Mouse (Mus musculus): ENCODE measurements at regions not wholly inside any gene's neighbourhood (a gene's known extent, or its start where the extent isn't known, plus 50 kb on each side); places are given as distances from the start of the nearest gene placed in this dataset.

DNA sequence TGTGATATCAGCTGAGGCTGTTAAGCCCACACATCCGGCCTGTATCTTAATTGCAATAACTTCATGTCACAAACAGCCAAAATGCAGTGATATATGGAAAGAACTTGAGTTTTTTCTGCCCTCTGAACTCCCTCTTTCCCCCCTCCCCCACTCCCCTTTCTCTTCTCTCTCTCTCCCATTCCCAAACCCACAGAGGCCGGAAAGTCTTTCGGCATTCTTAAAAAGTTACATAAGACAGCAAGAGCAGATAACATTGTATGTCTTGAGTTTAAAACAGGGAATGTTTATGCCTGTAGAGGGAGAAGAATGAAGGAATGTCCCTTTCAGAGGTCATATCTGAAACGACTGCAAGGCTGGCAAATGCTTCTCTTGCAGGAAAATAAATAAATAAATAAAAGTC, 154.3 kb upstream of the Phactr1 start:
- TF ChIP-seq MAX (IDR thresholded peaks at IDR 0.05) = no peak
- TF ChIP-seq CTCF (IDR thresholded peaks at IDR 0.05; ENCODE audit: control insufficient read depth, insufficient read depth, insufficient read length) = no peak
- no peak for TF ChIP-seq CEBPB (IDR thresholded peaks at IDR 0.05; ENCODE audit: low read depth)
- no peak for TF ChIP-seq USF1 (IDR thresholded peaks at IDR 0.05; ENCODE audit: low read depth)
- no peak for TF ChIP-seq MYOD1 (IDR thresholded peaks at IDR 0.05; ENCODE audit: control insufficient read depth, insufficient read length, low read depth)
- TF ChIP-seq MYOG (IDR thresholded peaks at IDR 0.05; ENCODE audit: control insufficient read depth, extremely low read depth, insufficient read length) = no peak

Measured in C2C12 (cell line).